Mouse (Mus musculus): ENCODE measurements at regions not wholly inside any gene's neighbourhood (a gene's known extent, or its start where the extent isn't known, plus 50 kb on each side); places are given as distances from the start of the nearest gene placed in this dataset.
"Not testable (repeated sequence)": the region's sequence is repeated elsewhere in the genome, so short reads cannot be mapped to it uniquely, and the experiment has no call there.

GRCm38 (mm10) chr16:42412031-42412430 lies 71.6 kb upstream of the Gap43 start:
- DNase-seq (ENCODE audit: extremely low spot score, low read depth, low spot score): not testable (repeated sequence)

- no peak for DNase-seq (ENCODE audit: extremely low spot score, low read depth, low spot score)
Observed at GRCm38 (mm10) chr16:42396596-42396995, 56.1 kb upstream of the Gap43 start.
